Comparison of ENCODE assay signal across 7 mouse cellular contexts in genomic region chr2:76647883-76648570, GRCm38 (mm10). TPM values are rescaled to one million over a fixed set of nuclear protein-coding genes. Genes with fewer than 3 reads are reported as not detected.
DNase-seq lines count a peak whose midpoint lies in the region; ATAC-seq lines count a peak whose summit lies in the region.

Gene Prkra (minus strand): TSS chr2:76648015.
Gene Pjvk (plus strand): TSS chr2:76648476.

- H3K27ac ChIP-seq in intestine, embryonic 16.5 days (ENCODE audit: low read length), result peak within 1 kb of the TSS; percentile 83
- H3K27ac ChIP-seq in midbrain, embryonic 11.5 days (ENCODE audit: low read depth, low read length), result peak within 1 kb of the TSS; percentile 92

- H3K36me3 ChIP-seq in intestine, embryonic 16.5 days (ENCODE audit: control insufficient read depth, insufficient read depth, low read length), result no peaks in the 10 kb centered on the region
- no peaks in the 10 kb centered on the region for H3K36me3 ChIP-seq in midbrain, embryonic 11.5 days (ENCODE audit: control insufficient read depth, insufficient read depth, low read length)

- H3K4me2 ChIP-seq in intestine, embryonic 16.5 days (ENCODE audit: low read depth, low read length), result peak within 1 kb of the TSS; percentile 86
- peak within 1 kb of the TSS; percentile 76 for H3K4me2 ChIP-seq in midbrain, embryonic 11.5 days

- peak; percentile 99 for DNase-seq in adrenal gland, adult 2 months
- DNase-seq in embryo, embryonic 11.5 days (ENCODE audit: low read depth, low spot score), result peak; percentile 98
- DNase-seq in gastrocnemius, postnatal 36 days, result peak; percentile 97 to 98
- DNase-seq in left cerebral cortex, postnatal 36 days (ENCODE audit: low spot score in 2 of 2), result peak; percentile 91 to 92
- peak; percentile 100 for DNase-seq in midbrain, embryonic 11.5 days (ENCODE audit: low spot score, missing footprints)
- DNase-seq in skeletal muscle tissue, adult 2 months (ENCODE audit: low read depth, low spot score), result peak; percentile 96

- intact Hi-C loops in gastrocnemius, postnatal 36 days (cut with DNase I), result no loop called here
- intact Hi-C loops in left cerebral cortex, postnatal 36 days (cut with DNase I), result loop anchor here (2.0 kb wide), 1 partner anchor 25 kb away; the partner anchor contains the start of gene Fkbp7

- no peaks in the 10 kb centered on the region for H3K27me3 ChIP-seq in intestine, embryonic 16.5 days (replicated peaks; ENCODE audit: control insufficient read depth, insufficient read depth, low read length)
- no peaks in the 10 kb centered on the region for H3K27me3 ChIP-seq in midbrain, embryonic 11.5 days (ENCODE audit: control insufficient read depth, insufficient read depth, low read length)

- H3K4me3 ChIP-seq in intestine, embryonic 16.5 days (ENCODE audit: low read length), result peak within 1 kb of the TSS; percentile 86
- peak within 1 kb of the TSS; percentile 71 for H3K4me3 ChIP-seq in midbrain, embryonic 11.5 days (ENCODE audit: low read depth, low read length)

- H3K9me3 ChIP-seq in intestine, embryonic 16.5 days (ENCODE audit: control insufficient read depth, low read length), result no peaks in the 10 kb centered on the region
- H3K9me3 ChIP-seq in midbrain, embryonic 11.5 days (ENCODE audit: control insufficient read depth, low read length), result no peaks in the 10 kb centered on the region

- peaks cover 11% of the 10 kb centered on the region for H3K4me1 ChIP-seq in intestine, embryonic 16.5 days (ENCODE audit: control insufficient read depth, insufficient read depth, low read length)
- peaks cover 8% of the 10 kb centered on the region for H3K4me1 ChIP-seq in midbrain, embryonic 11.5 days (ENCODE audit: control insufficient read depth, insufficient read depth, low read length)

- WGBS in intestine, embryonic 16.5 days, result under 1% methylated on average over 36 of the region's 42 CpGs
- WGBS in midbrain, embryonic 11.5 days, result under 1% methylated on average over 41 of the region's 42 CpGs

- peak within 1 kb of the TSS; percentile 92 for H3K9ac ChIP-seq in intestine, embryonic 16.5 days (ENCODE audit: low read depth, low read length)
- peak within 1 kb of the TSS; percentile 83 for H3K9ac ChIP-seq in midbrain, embryonic 11.5 days (ENCODE audit: low read length)

- peak; percentile 99 for ATAC-seq in intestine, embryonic 16.5 days
- ATAC-seq in midbrain, embryonic 11.5 days (ENCODE audit: low FRiP score), result peak; percentile 97

RNA-seq across cellular contexts. Expression of gene Prkra, which starts in this region (rescaled TPM):
- 10 to 100 TPM; 21.0 to 25.2 TPM for total RNA-seq in adrenal gland, adult 2 months (2021)
- polyA plus RNA-seq in adrenal gland, adult 2 months (2012; rRNA removed), result 19.8 and 21.3 TPM in 2 replicates
- 1 to 10 TPM; 3.5 to 3.7 TPM for total RNA-seq in gastrocnemius, postnatal 36 days (2021)
- 37.8 and 38.3 TPM in 2 replicates for polyA plus RNA-seq in intestine, embryonic 16.5 days (2015; fragmentation: Nextera tagmentation; extraction: Ambion mirVana)
- 10 to 100 TPM; 13.7 to 14.6 TPM for total RNA-seq in left cerebral cortex, postnatal 36 days (2021)
- 90.9 and 106 TPM in 2 replicates for polyA plus RNA-seq in midbrain, embryonic 11.5 days (2014; fragmentation: Nextera tagmentation; extraction: Ambion mirVana)

RNA-seq across cellular contexts. Expression of gene Pjvk, which starts in this region (rescaled TPM):
- under 1 TPM in 1 of 2 experiments, not detected in 1; 0.24 TPM for total RNA-seq in adrenal gland, adult 2 months (2021)
- not detected in 2 replicates for polyA plus RNA-seq in adrenal gland, adult 2 months (2012; rRNA removed)
- not detected for total RNA-seq in gastrocnemius, postnatal 36 days (2021)
- polyA plus RNA-seq in intestine, embryonic 16.5 days (2015; fragmentation: Nextera tagmentation; extraction: Ambion mirVana), result not detected in 2 replicates
- under 1 TPM in 1 of 2 experiments, not detected in 1; 0.35 TPM for total RNA-seq in left cerebral cortex, postnatal 36 days (2021)
- 0.55 and 0.75 TPM in 2 replicates for polyA plus RNA-seq in midbrain, embryonic 11.5 days (2014; fragmentation: Nextera tagmentation; extraction: Ambion mirVana)

Comparison
In these comparisons a context has a peak if more than half of its experiments do, and no peak if none do; other contexts are left out.
1. Peak in every context shown above with its lines: DNase-seq, ATAC-seq, H3K4me3 ChIP-seq and H3K27ac ChIP-seq.